Mouse (Mus musculus) layer of hippocampus, adult 11-12 months (tissue): ENCODE measurements around the gene Nup35.

ENCODE experiments used
- DNase-seq: peaks from one replicate; pipeline ENCODE4 v3.0.0; 2022; ENCODE audit warnings: low spot score

Gene Nup35

DNA sequence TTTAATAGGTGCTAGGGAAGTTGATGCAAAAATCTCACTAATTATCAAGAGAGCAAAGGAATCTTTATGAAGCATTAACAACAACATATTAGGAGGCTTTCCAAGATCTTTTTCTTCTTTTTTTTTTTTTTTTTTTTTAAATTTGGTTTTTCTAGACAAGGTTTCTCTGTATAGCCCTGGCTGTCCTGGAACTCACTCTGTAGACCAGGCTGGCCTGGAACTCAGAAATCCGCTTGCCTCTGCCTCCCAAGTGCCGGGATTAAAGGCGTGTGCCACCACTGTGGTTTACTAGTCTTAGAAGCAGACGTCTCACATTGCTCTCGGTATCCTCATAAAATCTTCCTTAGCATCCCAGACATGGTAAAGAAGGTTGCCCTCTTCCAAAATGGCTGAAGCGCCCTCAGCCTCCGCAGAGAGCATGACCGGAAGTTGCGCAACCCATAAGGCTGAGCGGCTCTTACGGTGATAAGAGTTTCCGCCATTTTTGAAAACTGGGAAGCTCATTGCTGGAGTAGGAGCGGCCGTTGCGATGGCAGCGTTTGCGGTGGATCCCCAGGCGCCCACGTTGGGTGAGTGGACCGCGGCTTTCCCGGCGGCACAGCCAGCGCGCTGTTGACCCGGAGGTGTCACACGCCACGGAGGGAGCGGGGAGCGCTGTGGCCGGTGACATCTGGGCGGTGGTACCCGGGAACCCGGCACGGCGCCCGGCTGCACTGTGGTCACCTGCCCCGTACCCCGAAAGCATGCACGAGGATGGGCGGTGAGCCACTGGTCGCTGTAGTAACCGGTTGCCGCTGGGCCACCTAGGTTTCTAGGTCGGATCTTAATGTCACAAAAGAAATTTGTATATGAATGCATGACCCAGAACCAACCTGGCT, 21.6 kb downstream of the Nup35 start:
- DNase-seq, result peak; percentile 94

- DNase-seq, result no peak
These were observed 22.4 kb downstream of the Nup35 start for GRCm38 (mm10) chr2:80639398-80639797.

DNA sequence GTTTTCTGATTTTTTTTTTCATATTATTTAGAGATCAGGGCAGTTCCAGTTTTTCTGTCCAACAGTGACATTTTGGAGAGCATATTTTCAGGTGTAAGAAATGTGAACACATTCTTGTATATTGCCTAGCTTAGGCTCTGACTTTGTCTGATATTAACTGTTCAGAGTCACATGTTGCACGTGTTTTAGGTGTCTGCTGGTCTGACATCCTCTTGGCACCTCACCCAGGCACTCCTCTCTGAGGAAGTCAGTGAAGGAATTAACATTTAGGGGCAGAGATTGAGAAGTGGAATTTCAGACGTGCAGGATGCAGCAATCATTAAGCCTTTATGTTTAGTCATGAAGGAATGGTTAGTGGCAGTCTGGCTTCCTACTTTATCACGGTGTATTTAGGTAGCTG, 22.8 kb downstream of the Nup35 start:
- no peak for DNase-seq

- DNase-seq, result no peak
These were observed 44.4 kb downstream of the Nup35 start for GRCm38 (mm10) chr2:80661414-80661813.

- no peak for DNase-seq
These were observed 45.6 kb downstream of the Nup35 start for GRCm38 (mm10) chr2:80662682-80663081.

- DNase-seq, result peak; percentile 17
These were observed 50.4 kb downstream of the Nup35 start for GRCm38 (mm10) chr2:80667396-80667964.

- peak; percentile 10 for DNase-seq
These were observed 53.0 kb downstream of the Nup35 start for GRCm38 (mm10) chr2:80669868-80670666.

GRCm38 (mm10) chr2:80678803-80679202, 61.8 kb downstream of the Nup35 start:
- DNase-seq, result no peak

DNA sequence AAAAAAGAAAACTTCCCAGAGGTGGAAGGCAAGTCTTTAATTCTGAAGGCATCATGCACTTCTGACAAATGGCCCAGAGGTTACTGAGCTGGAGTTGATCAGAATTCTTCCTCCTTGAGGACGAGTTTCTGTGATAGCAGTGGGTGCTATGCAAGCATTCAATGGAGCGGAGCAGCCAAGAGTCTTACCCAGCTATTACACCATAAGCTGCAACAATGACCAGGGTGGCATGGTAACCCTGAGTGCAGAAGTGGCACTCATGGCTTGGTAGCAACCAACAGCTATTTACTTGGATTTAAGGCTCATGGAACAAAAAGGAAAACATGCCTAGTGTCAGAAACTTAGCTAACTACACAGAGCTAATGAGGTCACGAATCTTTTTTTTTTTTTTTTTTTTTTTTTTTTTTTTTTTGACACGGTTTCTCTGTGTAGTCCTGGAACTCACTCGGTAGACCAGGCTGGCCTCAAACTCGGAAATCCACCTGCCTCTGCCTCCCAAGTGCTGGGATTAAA, 66.7 kb downstream of the Nup35 start:
- no peak for DNase-seq

DNA sequence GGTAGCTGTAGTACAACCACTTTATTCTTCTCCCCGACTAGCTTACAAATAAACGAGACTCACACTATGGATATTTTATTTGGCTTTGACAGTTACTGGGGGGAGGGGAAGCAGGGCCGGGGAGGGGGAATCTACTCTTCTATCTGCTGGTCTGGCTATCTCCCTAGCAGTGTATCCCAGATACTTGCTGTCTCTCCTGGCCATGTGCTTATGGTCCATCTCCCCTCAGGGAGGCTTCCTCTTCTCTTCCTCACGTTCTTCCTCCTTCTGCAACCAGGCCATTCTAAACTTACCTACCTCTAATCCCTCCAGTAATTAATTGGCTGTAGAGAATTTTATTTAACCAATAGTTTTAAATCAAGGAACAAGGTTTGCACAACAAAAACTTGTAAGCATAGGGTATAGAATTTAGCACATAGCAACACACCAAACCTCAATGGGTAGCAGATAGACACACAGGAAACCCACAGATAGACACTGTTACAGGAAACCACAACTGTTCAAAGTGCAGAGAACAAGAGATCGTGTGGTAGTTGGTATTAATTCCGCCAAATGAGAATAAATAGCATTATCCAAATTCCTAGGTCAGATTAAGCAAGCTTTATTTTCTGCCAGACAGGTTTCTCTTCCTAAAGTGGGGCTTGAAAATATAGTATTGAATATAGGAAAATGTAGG, 67.5 kb downstream of the Nup35 start:
- DNase-seq, result no peak

GRCm38 (mm10) chr2:80688261-80688660, 71.2 kb downstream of the Nup35 start:
- DNase-seq, result no peak

- DNase-seq, result no peak
These were observed 90.4 kb downstream of the Nup35 start for GRCm38 (mm10) chr2:80707429-80707828.
